Mouse (Mus musculus) T-helper 2 cell (primary cell): ENCODE measurements around the gene Tpmt.

Experiments used
- in situ Hi-C: fragments of 300-600 bp; cut with MboI, MseI; formaldehyde crosslinking; loops from one replicate; pipeline ENCODE4 v1.15.1; 2025; ENCODE audit warnings: high pct_unique_total_duplicates

Tpmt gene

DNA sequence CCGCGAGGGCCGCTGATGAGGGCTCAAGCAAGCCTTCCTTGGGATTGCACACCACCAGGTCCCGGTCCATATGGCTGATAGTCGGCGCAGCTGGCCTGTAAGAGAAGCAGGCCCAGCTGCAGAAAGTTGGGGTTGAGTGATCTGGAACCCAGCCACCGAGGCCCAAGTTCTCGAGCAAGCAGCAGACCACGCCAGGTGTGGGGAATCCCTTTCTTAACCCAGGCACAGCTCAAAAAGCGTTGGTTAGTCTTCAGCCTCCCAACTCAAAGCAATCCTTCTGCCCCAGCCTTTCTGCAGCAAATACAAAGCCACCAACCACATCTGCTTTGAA lies at the start of gene Tpmt:
Tpmt (minus strand) TSS at position 121 of the 331 bp plus-strand sequence.
- in situ Hi-C loops = no loop called here

DNA sequence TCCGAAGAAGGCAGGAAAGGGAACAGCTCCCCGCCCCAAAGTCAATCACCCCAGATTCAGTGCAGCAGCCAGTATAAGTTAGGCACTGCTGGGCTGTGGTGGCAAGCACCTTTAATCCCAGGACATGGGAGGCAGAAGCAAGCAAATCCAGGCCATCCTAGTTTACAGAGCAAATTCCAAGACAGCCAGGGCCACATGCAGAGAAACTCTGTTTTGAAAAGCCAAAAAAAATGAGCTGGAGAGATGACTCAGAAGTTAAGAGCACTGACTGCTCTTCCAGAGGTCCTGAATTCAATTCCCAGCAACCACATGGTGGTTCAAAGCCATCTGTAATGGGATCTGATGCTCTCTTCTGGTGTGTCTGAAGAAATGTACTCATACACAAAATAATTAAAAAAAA lies 49.3 kb upstream of the Tpmt start:
- in situ Hi-C loops = no loop called here

GRCm38 (mm10) chr13:47089271-47089670 lies 44.7 kb upstream of the Tpmt start:
- in situ Hi-C loops = no loop called here

GRCm38 (mm10) chr13:47088433-47088832 lies 43.9 kb upstream of the Tpmt start:
- in situ Hi-C loops = no loop called here

DNA sequence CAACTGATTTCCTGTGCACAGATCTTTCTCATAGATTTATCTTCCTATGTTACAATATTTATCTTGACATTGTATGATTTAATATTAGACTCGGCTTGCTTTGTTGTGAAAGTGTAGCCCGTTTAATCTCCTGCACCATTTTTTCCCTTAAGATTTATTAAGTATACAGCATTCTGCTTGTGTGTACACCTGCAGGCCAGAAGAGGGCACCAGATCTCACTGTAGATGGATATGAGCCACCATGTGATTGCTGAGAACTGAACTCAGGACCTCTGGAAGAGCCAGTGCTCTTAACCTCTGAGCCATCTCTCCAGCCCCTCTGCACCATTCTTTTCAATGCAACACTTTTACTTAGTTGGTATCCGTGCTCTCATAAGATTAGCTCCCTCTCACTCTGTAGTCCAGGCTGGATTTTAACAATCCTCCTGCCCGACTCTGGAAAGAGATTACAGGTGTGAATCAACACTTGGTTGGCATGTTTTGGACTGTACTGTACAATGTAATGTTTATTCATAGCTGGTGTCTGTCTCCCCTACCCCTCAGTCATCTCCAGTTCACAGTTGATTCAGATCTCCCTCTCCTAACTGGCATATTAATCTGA lies 36.5 kb upstream of the Tpmt start:
- in situ Hi-C loops = no loop called here

DNA sequence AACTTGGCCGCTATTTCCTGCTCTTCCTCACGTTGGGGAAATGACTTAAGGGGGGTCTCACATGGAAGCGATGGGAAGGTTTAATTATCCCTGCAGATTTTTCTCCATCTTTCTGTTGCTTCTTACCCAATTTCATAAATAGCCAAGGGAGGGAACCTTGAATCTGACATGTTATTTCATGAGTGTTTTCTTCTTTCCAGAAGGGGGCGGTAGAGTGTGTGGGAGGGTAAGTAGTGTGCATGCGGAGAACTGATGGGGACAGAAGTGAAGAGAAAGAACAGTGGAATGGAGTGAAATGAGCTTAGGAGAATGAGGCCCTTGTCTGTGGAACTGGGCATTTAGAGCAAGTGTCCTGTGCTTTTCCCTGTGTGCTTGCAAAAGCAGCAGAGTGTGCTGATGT lies 34.3 kb upstream of the Tpmt start:
- in situ Hi-C loops = loop anchor here (10.0 kb wide), 1 partner anchor 206 kb away; no protein-coding TSS in a partner anchor

DNA sequence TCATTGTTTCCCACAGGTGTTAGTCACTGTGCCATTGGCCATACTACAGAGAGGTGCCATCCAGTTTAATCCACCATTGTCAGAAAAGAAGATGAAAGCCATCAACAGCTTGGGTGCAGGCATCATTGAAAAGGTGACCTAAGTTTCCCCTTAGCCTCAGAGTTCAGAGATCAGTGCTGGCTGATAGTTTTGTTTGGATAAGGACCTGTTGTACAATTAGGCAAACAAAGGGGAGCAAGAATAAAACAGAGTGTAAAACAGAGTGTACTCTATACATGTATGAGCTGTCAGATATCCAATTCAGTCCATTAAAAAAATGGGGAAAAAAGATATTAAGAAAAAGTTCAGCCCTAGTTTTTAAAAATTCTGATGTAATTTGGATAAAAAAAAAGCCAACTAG lies 32.8 kb upstream of the Tpmt start:
- in situ Hi-C loops = loop anchor here (10.0 kb wide), 1 partner anchor 207 kb away; no protein-coding TSS in a partner anchor

- in situ Hi-C loops = loop anchor here (10.0 kb wide), 1 partner anchor 209 kb away; no protein-coding TSS in a partner anchor
These were observed 31.6 kb upstream of the Tpmt start for GRCm38 (mm10) chr13:47076156-47076555.

GRCm38 (mm10) chr13:47072484-47072883 lies 27.9 kb upstream of the Tpmt start:
- in situ Hi-C loops = loop anchor here (10.0 kb wide), 1 partner anchor 212 kb away; no protein-coding TSS in a partner anchor

- in situ Hi-C loops = loop anchor here (10.0 kb wide), 1 partner anchor 213 kb away; no protein-coding TSS in a partner anchor
These were observed 27.3 kb upstream of the Tpmt start for GRCm38 (mm10) chr13:47071871-47072270.

- in situ Hi-C loops = loop anchor here (10.0 kb wide), 1 partner anchor 214 kb away; no protein-coding TSS in a partner anchor
These were observed 26.0 kb upstream of the Tpmt start for GRCm38 (mm10) chr13:47070329-47071080.

- in situ Hi-C loops = no loop called here
These were observed 22.5 kb upstream of the Tpmt start for GRCm38 (mm10) chr13:47067001-47067400.

DNA sequence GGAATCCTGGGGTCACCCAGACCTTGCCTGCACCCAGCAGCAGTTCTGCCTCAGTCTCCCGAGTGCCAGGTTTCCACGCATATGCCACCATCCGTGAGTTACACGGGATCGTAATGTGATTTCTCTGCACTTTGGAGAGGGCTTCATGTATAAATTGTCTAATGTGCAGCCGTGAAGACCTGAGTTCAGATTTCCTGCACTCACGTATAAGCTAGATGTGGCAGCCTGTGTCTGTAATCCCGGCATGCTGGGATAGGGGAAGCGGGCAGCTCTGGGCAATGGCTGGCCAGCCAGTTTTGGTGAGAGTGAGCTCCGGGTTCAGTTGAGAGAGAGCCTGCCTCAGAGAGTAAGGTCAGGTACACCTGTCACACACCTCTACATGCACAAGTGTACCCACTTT lies 22.0 kb upstream of the Tpmt start:
- in situ Hi-C loops = no loop called here

DNA sequence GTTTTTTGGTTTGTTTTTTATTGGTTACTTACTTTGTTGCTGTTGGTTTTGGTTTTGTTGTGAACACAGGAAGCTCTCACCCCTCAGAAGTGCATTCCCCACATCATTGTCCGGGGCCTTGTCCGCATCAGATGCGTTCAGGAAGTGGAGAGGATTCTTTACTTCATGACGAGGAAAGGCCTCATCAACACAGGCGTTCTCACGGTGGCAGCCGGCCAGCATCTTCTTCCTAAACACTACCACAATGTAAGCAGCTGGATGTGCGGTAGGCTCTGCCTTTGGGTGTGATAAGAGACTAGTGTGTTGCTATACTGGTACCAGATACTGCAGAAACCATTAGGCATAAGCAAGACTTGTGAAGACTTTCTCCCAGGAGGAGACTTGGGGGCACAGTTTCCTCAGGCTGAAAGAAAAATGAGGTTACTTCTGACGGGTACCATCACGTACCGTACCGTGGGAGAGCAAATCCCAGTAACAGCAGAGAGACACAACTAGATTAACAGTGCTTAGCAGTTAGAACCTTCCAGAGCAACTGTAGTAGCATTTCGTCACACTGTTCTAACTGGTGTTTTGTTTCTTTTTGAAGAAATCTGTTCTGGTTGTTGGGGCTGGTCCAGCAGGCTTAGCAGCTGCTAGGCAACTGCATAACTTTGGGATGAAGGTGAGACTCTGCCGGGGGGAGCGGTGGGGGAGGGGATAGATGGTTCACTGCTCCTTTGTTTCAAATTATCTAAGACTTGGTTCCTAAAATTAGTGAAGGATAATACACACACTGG lies 19.6 kb upstream of the Tpmt start:
- in situ Hi-C loops = no loop called here

DNA sequence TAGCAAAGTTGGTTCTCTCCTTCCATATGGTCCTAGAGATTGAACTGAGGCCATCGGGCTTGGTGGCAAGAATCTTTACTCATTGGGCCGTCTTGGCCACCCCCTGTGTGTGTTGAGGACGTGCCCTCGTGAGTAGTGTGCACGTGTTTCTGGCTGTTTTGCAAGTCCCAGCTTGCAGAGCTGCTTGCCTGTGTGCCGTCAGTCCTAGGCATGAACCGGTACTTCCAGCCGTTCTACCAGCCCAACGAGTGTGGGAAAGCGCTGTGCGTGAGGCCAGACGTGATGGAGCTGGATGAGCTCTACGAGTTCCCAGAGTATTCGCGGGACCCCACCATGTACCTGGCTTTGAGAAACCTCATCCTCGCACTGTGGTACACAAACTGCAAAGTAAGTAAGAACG lies 18.2 kb upstream of the Tpmt start:
- in situ Hi-C loops = no loop called here

GRCm38 (mm10) chr13:47056781-47057180 lies 12.2 kb upstream of the Tpmt start:
- in situ Hi-C loops = loop anchor here (5.0 kb wide), 1 partner anchor 1456 kb away; the partner anchor contains the start of genes A830005F24Rik and Zfp169

DNA sequence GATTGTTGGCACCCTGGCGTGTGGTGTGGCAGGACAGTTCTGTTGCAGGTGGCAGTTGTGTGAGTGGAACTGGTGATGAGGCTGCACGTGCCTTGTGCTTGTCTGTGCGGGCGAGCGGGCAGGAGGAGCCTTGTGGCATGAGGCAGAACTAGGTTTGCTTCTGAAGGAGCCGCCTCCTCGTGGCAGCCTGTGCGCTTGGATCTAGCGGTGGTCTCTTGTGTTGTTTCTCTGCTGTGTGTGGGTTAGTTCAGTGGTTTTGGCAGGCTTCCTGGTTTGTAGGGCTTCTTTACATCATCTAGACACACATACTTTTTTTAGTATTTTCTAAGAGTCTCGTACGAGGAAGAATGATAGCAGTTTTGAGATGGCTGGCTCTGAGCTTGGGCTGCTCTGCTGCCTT lies 11.6 kb upstream of the Tpmt start:
- in situ Hi-C loops = loop anchor here (5.0 kb wide), 1 partner anchor 1456 kb away; the partner anchor contains the start of genes A830005F24Rik and Zfp169

DNA sequence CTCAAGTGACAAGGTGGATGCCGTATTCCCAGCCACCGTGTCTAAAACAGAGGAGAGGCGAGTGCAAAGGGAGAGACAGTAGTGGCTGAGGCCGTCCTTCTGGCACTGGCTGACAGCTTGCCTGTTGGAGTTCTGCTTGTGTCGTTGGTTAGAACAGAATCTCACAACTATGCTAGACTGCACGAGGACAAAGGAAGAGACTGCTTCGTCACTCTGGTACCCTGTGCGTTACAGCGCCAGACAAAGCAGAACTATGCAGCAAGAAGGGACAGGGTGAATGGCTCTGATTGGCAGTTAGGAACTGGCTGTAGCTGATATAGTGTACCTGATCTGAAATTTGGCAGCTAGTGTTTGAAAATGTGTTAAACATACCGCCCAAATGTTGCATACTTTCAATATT lies 9.4 kb upstream of the Tpmt start:
- in situ Hi-C loops = no loop called here

DNA sequence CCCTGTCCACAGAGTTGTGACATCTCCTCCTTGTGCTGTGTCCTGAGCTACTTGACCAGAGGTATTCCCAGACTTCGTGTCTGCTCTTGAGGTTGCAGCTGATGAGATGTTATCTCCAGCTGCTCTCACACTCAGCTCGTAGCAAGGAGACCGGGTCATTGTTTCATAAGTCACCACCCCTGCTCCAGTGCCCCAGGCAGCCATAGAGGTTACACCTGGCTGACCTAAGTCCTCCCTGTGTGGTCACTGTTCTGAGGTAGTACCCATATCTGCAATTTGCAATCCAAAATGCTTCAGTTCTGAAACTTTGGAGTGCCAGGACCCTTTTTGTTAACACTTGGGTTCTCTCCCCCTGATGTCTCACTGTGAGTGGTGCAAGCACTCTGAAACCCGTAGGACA lies 5.5 kb upstream of the Tpmt start:
- in situ Hi-C loops = no loop called here

DNA sequence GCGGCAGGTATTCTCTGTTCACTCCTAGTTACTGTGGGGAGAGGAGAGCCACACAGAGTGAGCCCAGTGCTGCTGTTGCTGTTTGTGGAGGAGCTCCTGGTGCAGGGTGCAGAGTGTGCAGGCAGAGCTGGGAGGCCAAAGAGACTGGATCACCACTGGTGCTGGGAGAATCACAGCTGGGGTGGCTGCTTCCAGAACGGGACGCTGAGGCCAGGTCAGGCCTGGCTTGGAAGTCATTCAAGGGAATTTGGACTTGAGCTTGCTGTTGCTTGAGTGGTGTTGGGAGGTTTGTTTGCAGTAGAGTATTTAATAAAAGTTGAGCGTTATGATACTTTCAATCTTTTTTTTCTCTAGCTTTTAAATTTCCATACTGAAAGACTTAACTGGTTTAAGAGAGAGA lies 3.5 kb upstream of the Tpmt start:
- in situ Hi-C loops = no loop called here

GRCm38 (mm10) chr13:47043833-47044616 lies 512 bp downstream of the Tpmt start:
- in situ Hi-C loops = no loop called here
